Mouse (Mus musculus) MEL (cell line): Measurements from ENCODE around the gene Tekt5. TPM values are rescaled to one million over a fixed set of nuclear protein-coding genes. Genes with fewer than 3 reads are reported as not detected.

Source experiments
- DNase-seq: peaks from one replicate; pipeline ENCODE4 v3.0.0; 2011; ENCODE audit warnings: low read depth, low spot score
- H3K27ac ChIP-seq: 2 replicates; pipeline ENCODE4 v1.5.1; 2012; ENCODE audit warnings: low read depth, mild to moderate bottlenecking, control low read depth, low read length, moderate library complexity; ENCODE audit not compliant: control insufficient read depth
- H3K27me3 ChIP-seq, 2 experiments: fragments of 150-350 bp in 1 of 2; sonication (generic) in 1 of 2; 2 replicates each; pipeline ENCODE4 v1.6.1; 2012; ENCODE audit warnings: low read length in 2 of 2, mild to moderate bottlenecking in 2 of 2, improper control_type of control experiment in 1 of 2, moderate library complexity in 1 of 2; ENCODE audit not compliant: insufficient read depth in 2 of 2, control insufficient read depth in 1 of 2
- H3K36me3 ChIP-seq, 2 experiments: 2 replicates each; pipeline ENCODE4 v1.6.1; 2012 to 2014; ENCODE audit warnings: low read length in 2 of 2, improper control_type of control experiment in 1 of 2, inconsistent platforms in 1 of 2, mild to moderate bottlenecking in 1 of 2; ENCODE audit not compliant: insufficient read depth in 2 of 2, control insufficient read depth in 1 of 2
- H3K4me1 ChIP-seq, 2 experiments: fragments of 150-350 bp in 1 of 2; sonication (generic) in 1 of 2; 2 replicates each; pipeline ENCODE4 v1.6.1; 2012; ENCODE audit warnings: low read length in 2 of 2, improper control_type of control experiment in 1 of 2, mild to moderate bottlenecking in 1 of 2; ENCODE audit not compliant: insufficient read depth in 2 of 2, control insufficient read depth in 1 of 2
- H3K4me3 ChIP-seq, 2 experiments: fragments of 150-350 bp in 1 of 2; sonication (generic) in 1 of 2; 2 replicates each; pipeline ENCODE4 v1.5.1; 2012; ENCODE audit warnings: low read depth in 2 of 2, low read length in 2 of 2, mild to moderate bottlenecking in 2 of 2, moderate library complexity in 2 of 2, control low read depth in 1 of 2, improper control_type of control experiment in 1 of 2; ENCODE audit not compliant: control insufficient read depth in 1 of 2, insufficient read depth in 1 of 2
- H3K79me2 ChIP-seq: 2 replicates; pipeline ENCODE4 v1.6.1; 2012; ENCODE audit warnings: mild to moderate bottlenecking, low read length, moderate library complexity; ENCODE audit not compliant: control insufficient read depth, poor library complexity, insufficient read depth
- H3K9ac ChIP-seq: 2 replicates; pipeline ENCODE4 v1.6.1; 2012; ENCODE audit warnings: low read depth, mild to moderate bottlenecking, control low read depth, low read length, moderate library complexity; ENCODE audit not compliant: control insufficient read depth, poor library complexity, severe bottlenecking
- H3K9me3 ChIP-seq: fragments of 150-350 bp; sonication (generic); replicated peaks from 2 replicates; pipeline ENCODE4 v1.6.1; 2012; ENCODE audit warnings: mild to moderate bottlenecking, low read length, improper control_type of control experiment, moderate library complexity; ENCODE audit not compliant: insufficient read depth
- BHLHE40 ChIP-seq: IDR thresholded peaks from 2 replicates; pipeline ENCODE4 v1.6.1; 2012; ENCODE audit warnings: low read depth, mild to moderate bottlenecking, inconsistent platforms, low read length, improper control_type of control experiment, borderline replicate concordance
- CHD1 ChIP-seq: IDR thresholded peaks from 2 replicates; pipeline ENCODE4 v1.6.1; 2012; ENCODE audit warnings: low read depth, mild to moderate bottlenecking, inconsistent platforms, low read length, improper control_type of control experiment
- GATA1 ChIP-seq: IDR thresholded peaks from 2 replicates; pipeline ENCODE4 v1.6.1; 2011; ENCODE audit warnings: low read depth, low read length, improper control_type of control experiment
- HCFC1 ChIP-seq: IDR thresholded peaks from 2 replicates; pipeline ENCODE4 v1.6.1; 2012; ENCODE audit warnings: low read depth, mild to moderate bottlenecking, inconsistent platforms, low read length, improper control_type of control experiment, moderate library complexity
- JUND ChIP-seq: IDR thresholded peaks from 2 replicates; pipeline ENCODE4 v1.6.1; 2011; ENCODE audit warnings: low read depth, mild to moderate bottlenecking, improper control_type of control experiment, low read length
- KAT2A ChIP-seq: conservative IDR thresholded peaks from 2 replicates; pipeline ENCODE4 v1.6.1; 2012; ENCODE audit warnings: low read depth, low read length, improper control_type of control experiment, inconsistent platforms
- MAFK ChIP-seq: IDR thresholded peaks from 2 replicates; pipeline ENCODE4 v1.6.1; 2011; ENCODE audit warnings: low read depth, mild to moderate bottlenecking, low read length, improper control_type of control experiment, borderline replicate concordance
- MAZ ChIP-seq: IDR thresholded peaks from 2 replicates; pipeline ENCODE4 v1.6.1; 2012; ENCODE audit warnings: low read depth, mild to moderate bottlenecking, inconsistent platforms, low read length, improper control_type of control experiment
- MYB ChIP-seq: IDR thresholded peaks from 2 replicates; pipeline ENCODE4 v1.6.1; 2011; ENCODE audit warnings: mild to moderate bottlenecking, low read depth, low read length, improper control_type of control experiment
- POLR2AphosphoS2 ChIP-seq: IDR thresholded peaks from 2 replicates; pipeline ENCODE4 v1.6.1; 2011; ENCODE audit warnings: low read length, improper control_type of control experiment
- TAL1 ChIP-seq: IDR thresholded peaks from 2 replicates; pipeline ENCODE4 v1.6.1; 2012; ENCODE audit warnings: mild to moderate bottlenecking, inconsistent platforms, low read length, moderate library complexity, mixed read lengths
- TBP ChIP-seq: IDR thresholded peaks from 2 replicates; pipeline ENCODE4 v1.8.0; 2011; ENCODE audit warnings: low read depth, low read length, improper control_type of control experiment
- TCF12 ChIP-seq: IDR thresholded peaks from 2 replicates; pipeline ENCODE4 v1.6.1; 2014; ENCODE audit warnings: low read depth, mild to moderate bottlenecking, inconsistent platforms, low read length, improper control_type of control experiment, moderate library complexity
- UBTF ChIP-seq: IDR thresholded peaks from 2 replicates; pipeline ENCODE4 v1.6.1; 2012; ENCODE audit warnings: low read depth, mild to moderate bottlenecking, inconsistent platforms, low read length, improper control_type of control experiment, moderate library complexity, borderline replicate concordance; ENCODE audit not compliant: insufficient read depth
- USF1 ChIP-seq: IDR thresholded peaks from 2 replicates; pipeline ENCODE4 v1.6.1; 2014; ENCODE audit warnings: low read depth, mild to moderate bottlenecking, inconsistent platforms, low read length, improper control_type of control experiment, moderate library complexity
- USF2 ChIP-seq, 2 experiments: IDR thresholded peaks; 2 replicates each; pipeline ENCODE4 v1.6.1; 2011 to 2012; ENCODE audit warnings: improper control_type of control experiment in 2 of 2, low read length in 2 of 2, borderline replicate concordance in 1 of 2, inconsistent platforms in 1 of 2, low read depth in 1 of 2, mild to moderate bottlenecking in 1 of 2; ENCODE audit not compliant: insufficient read depth in 1 of 2
- ZMIZ1 ChIP-seq: IDR thresholded peaks from 2 replicates; pipeline ENCODE4 v1.6.1; 2012; ENCODE audit warnings: low read depth, mild to moderate bottlenecking, inconsistent platforms, low read length, improper control_type of control experiment, moderate library complexity
- polyA plus RNA-seq, 2 experiments: library from polyadenylated mRNA; stranded (reverse) in 1 of 2; unstranded in 1 of 2; fragments of >175 nt in 1 of 2; fragments of >200 nt in 1 of 2; gene quantifications; 2 replicates each; pipeline versions ENCODE4 v1.2.1 to v1.2.4; 2012; ENCODE audit warnings: low replicate concordance in 2 of 2, low read depth in 1 of 2; ENCODE audit not compliant: insufficient read length in 2 of 2, insufficient read depth in 1 of 2, missing spikeins in 1 of 2
- total RNA-seq: library from RNA; depleted of rRNA; stranded (reverse); fragments of 300-350 nt; gene quantifications from 2 replicates; pipeline ENCODE4 v1.2.3, GENCODE M21; 2012

The Tekt5 gene
- total and polyA plus RNA-seq, 3 experiments = 0.08 to 0.25 TPM; not detected in 1

GRCm38 (mm10) chr16:10374254-10375011 is 20.9 kb downstream of the Tekt5 start:
- H3K79me2 ChIP-seq = no peaks in the 10 kb centered on the region
- no peak overlapping the region for H3K27ac ChIP-seq
- no peak for TF ChIP-seq TAL1
- TF ChIP-seq POLR2AphosphoS2 = no peak
- TF ChIP-seq ZMIZ1 = no peak
- DNase-seq = no peak
- no peak overlapping the region for H3K9ac ChIP-seq
- no peak overlapping the region for H3K4me3 ChIP-seq
- H3K9me3 ChIP-seq = no peaks in the 10 kb centered on the region
- no peaks in the 10 kb centered on the region for H3K36me3 ChIP-seq
- H3K4me1 ChIP-seq = no peaks in the 10 kb centered on the region
- no peaks in the 10 kb centered on the region for H3K27me3 ChIP-seq

DNA sequence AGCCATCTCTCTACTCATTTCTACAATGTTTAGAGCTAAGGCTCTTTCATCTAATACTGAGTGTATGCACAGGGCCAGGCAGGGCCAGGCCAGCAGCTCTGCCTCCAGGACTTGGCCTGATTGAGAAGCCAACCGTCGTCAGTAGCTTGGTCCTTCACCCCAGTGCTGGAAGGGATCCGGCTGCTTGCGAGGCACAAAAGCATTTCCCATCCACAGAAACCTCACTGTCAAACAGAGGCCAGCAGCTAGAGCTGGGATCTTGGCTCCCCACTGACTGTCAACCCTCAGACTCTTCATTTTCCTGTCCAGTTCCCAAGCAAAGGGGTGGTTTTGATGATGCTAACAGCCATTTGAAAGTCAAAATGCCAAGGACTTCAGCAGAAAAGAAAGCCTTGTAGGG is 22.9 kb downstream of the Tekt5 start:
- DNase-seq = no peak
- H3K36me3 ChIP-seq = no peaks in the 10 kb centered on the region
- no peaks in the 10 kb centered on the region for H3K79me2 ChIP-seq
- H3K4me1 ChIP-seq = no peaks in the 10 kb centered on the region
- H3K27me3 ChIP-seq = peaks cover 0 to 1% of the 10 kb centered on the region in 2 experiments; a peak in 1 of 4 replicates
- no peak overlapping the region for H3K9ac ChIP-seq
- H3K4me3 ChIP-seq = no peak overlapping the region
- no peak overlapping the region for H3K27ac ChIP-seq
- H3K9me3 ChIP-seq = no peaks in the 10 kb centered on the region
- TF ChIP-seq USF2 (IDR thresholded peaks at IDR 0.05; ENCODE audit: borderline replicate concordance in 1 of 2, insufficient read depth in 1 of 2, low read depth in 1 of 2, low read length in 2 of 2) (no peak), MAFK (no peak), TCF12 (no peak), TBP (no peak), UBTF (no peak), KAT2A (no peak), TAL1 (no peak), USF1 (no peak), BHLHE40 (no peak), MAZ (no peak), JUND (no peak), MYB (no peak), CHD1 (no peak), GATA1 (no peak), HCFC1 (no peak)
